Mouse (Mus musculus) myocyte (in vitro differentiated cells): ENCODE measurements around the gene Ccl27b.
"Not testable (repeated sequence)": the region's sequence is repeated elsewhere in the genome, so short reads cannot be mapped to it uniquely, and the experiment has no call there.

ENCODE experiments used
- CEBPB ChIP-seq: IDR thresholded peaks from 2 replicates; pipeline ENCODE4 v1.6.1; 2011; ENCODE audit warnings: mild to moderate bottlenecking, moderate library complexity; ENCODE audit not compliant: poor library complexity, insufficient read depth, severe bottlenecking
- E2F4 ChIP-seq: IDR thresholded peaks from one replicate; pipeline ENCODE4 v1.6.1; 2011; ENCODE audit warnings: mild to moderate bottlenecking, control low read depth, moderate library complexity; ENCODE audit not compliant: insufficient read depth
- MAX ChIP-seq: IDR thresholded peaks from one replicate; pipeline ENCODE4 v1.6.1; 2011; ENCODE audit warnings: low read depth, mild to moderate bottlenecking, control low read depth
- MYOD1 ChIP-seq, 3 experiments: IDR thresholded peaks; one replicate each; pipeline ENCODE4 v1.6.1; 2011; ENCODE audit warnings: control low read depth in 2 of 3, low read depth in 2 of 3, mild to moderate bottlenecking in 2 of 3, moderate library complexity in 1 of 3; ENCODE audit not compliant: insufficient read length in 2 of 3, control insufficient read depth in 1 of 3
- MYOG ChIP-seq, 3 experiments: IDR thresholded peaks; one replicate each; pipeline ENCODE4 v1.6.1; 2011; ENCODE audit warnings: control low read depth in 2 of 3, low read depth in 2 of 3, mild to moderate bottlenecking in 2 of 3; ENCODE audit not compliant: insufficient read length in 2 of 3, control insufficient read depth in 1 of 3, insufficient read depth in 1 of 3
- POLR2A ChIP-seq: IDR thresholded peaks from one replicate; pipeline ENCODE4 v1.6.1; 2011; ENCODE audit warnings: low read depth, mild to moderate bottlenecking, control low read depth, moderate library complexity; ENCODE audit not compliant: insufficient read length
- POLR2AphosphoS2 ChIP-seq: IDR thresholded peaks from one replicate; pipeline ENCODE4 v1.6.1; 2011; ENCODE audit warnings: low read depth, control low read depth; ENCODE audit not compliant: insufficient read length
- SRF ChIP-seq: IDR thresholded peaks from one replicate; pipeline ENCODE4 v1.6.1; 2011; ENCODE audit warnings: low read depth; ENCODE audit not compliant: control insufficient read depth, insufficient read length
- TCF12 ChIP-seq: IDR thresholded peaks from one replicate; pipeline ENCODE4 v1.6.1; 2011; ENCODE audit warnings: mild to moderate bottlenecking, control low read depth; ENCODE audit not compliant: poor library complexity, insufficient read depth, severe bottlenecking
- TCF3 ChIP-seq: IDR thresholded peaks from one replicate; pipeline ENCODE4 v1.6.1; 2011; ENCODE audit warnings: low read depth, control low read depth; ENCODE audit not compliant: insufficient read length
- USF1 ChIP-seq: IDR thresholded peaks from one replicate; pipeline ENCODE4 v1.6.1; 2011; ENCODE audit warnings: low read depth, mild to moderate bottlenecking, control low read depth, moderate library complexity

GRCm38 (mm10) chr4:42679365-42679764 is 24.3 kb downstream of the Ccl27b start:
- TF ChIP-seq POLR2A; CEBPB; E2F4; TCF12; TCF3; MYOG (IDR thresholded peaks at IDR 0.05; ENCODE audit: control insufficient read depth in 1 of 3, insufficient read depth in 1 of 3, insufficient read length in 2 of 3, low read depth in 2 of 3); SRF; USF1; POLR2AphosphoS2; MYOD1 (IDR thresholded peaks at IDR 0.05; ENCODE audit: control insufficient read depth in 1 of 3, insufficient read length in 2 of 3, low read depth in 2 of 3); MAX: not testable (repeated sequence)
